Mouse (Mus musculus) neural tube, embryonic 15.5 days (tissue): ENCODE results near the gene Timm44. TPM values are rescaled to one million over a fixed set of nuclear protein-coding genes. Genes with fewer than 3 reads are reported as not detected.
A peak's percentile ranks its signal among the peaks of the same experiment; 100 is the strongest.

Experiments used
- ATAC-seq: fragments of 200-750 bp; cut with Nextera tagmentation; 2 replicates; pipeline ENCODE4 v1.8.0; 2017; ENCODE audit warnings: mild to moderate bottlenecking, moderate TSS enrichment, moderate library complexity; ENCODE audit not compliant: low FRiP score
- H3K27ac ChIP-seq: fragments of 300-500 bp; sonication (generic); replicated peaks from 2 replicates; pipeline ENCODE4 v1.5.1; 2015; ENCODE audit warnings: mild to moderate bottlenecking, inconsistent platforms
- H3K27me3 ChIP-seq: fragments of 300-500 bp; sonication (generic); replicated peaks from 2 replicates; pipeline ENCODE4 v1.6.1; 2015; ENCODE audit warnings: inconsistent platforms
- H3K36me3 ChIP-seq: fragments of 300-500 bp; sonication (generic); 2 replicates; pipeline ENCODE4 v1.6.1; 2015; ENCODE audit warnings: inconsistent platforms
- H3K4me1 ChIP-seq: fragments of 300-500 bp; sonication (generic); 2 replicates; pipeline ENCODE4 v1.6.1; 2015; ENCODE audit warnings: inconsistent platforms
- H3K4me2 ChIP-seq: fragments of 300-500 bp; sonication (generic); 2 replicates; pipeline ENCODE4 v1.6.1; 2015; ENCODE audit warnings: inconsistent platforms, mild to moderate bottlenecking, moderate library complexity
- H3K4me3 ChIP-seq: fragments of 300-500 bp; sonication (generic); replicated peaks from 2 replicates; pipeline ENCODE4 v1.5.1; 2015; ENCODE audit warnings: mild to moderate bottlenecking, inconsistent platforms
- H3K9ac ChIP-seq: fragments of 300-500 bp; sonication (generic); replicated peaks from 2 replicates; pipeline ENCODE4 v1.6.1; 2015; ENCODE audit warnings: mild to moderate bottlenecking, inconsistent platforms
- H3K9me3 ChIP-seq: fragments of 300-500 bp; sonication (generic); replicated peaks from 2 replicates; pipeline ENCODE4 v1.6.1; 2016; ENCODE audit warnings: inconsistent platforms
- WGBS: fragments of 180-500 bp; shearing (Covaris S2); methylation state at CpG from one replicate; pipeline ENCODE4 v1.1.7; 2015; ENCODE audit warnings: mixed read lengths; 5-methylcytosine and 5-hydroxymethylcytosine counted together
- polyA plus RNA-seq: library from polyadenylated mRNA; unstranded; fragments of >200 nt; fragmentation: Nextera tagmentation; extraction: Ambion mirVana; gene quantifications from 2 replicates; pipeline ENCODE4 v1.2.1, GENCODE M21; 2015

Timm44 gene
- polyA plus RNA-seq, result 44.2 and 48.5 TPM in 2 replicates

DNA sequence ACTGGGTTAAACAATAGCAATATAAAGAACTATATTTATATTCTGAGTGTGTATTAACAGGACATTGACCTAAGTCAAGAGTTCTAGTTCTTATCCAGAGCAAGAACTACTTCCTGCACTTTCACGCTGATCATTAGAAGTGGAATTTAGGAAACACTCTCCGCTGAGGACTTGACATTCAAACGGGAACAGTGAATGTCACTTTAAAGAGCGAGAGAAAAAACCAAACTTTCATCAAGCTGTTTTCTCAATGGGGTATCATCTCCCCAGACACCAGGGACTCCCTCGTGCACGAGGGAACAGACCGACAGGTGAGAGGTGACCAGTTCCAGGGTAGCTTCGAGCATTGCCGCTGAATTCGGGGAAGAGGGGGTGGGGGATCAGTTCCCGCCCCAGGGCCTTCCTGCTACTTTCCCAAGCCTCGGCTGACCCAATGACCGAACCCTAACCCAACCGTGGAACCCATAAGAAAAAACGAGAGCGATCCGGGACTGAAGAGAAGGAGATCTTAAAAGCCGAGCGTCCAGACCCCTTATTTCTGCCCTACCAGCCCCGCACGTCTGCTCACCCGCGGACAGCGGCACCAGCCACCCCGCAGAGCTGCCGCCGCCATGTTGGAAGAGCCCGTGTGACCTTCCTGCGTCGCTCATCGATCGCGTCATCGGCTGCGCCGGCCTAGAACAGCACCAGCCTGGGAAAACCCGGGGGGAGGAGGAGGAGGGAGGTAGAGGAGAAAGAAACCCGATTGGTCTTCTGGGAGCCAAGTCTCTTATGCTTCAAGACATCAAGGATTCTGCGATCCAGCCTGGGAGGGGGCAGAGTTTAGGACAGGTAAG is at the start of gene Timm44:
Gene Timm44, minus strand, starts transcription at position 639 of the 836 bp plus-strand sequence.
- under 1% methylated on average over 39 of the region's 39 CpGs for WGBS

DNA sequence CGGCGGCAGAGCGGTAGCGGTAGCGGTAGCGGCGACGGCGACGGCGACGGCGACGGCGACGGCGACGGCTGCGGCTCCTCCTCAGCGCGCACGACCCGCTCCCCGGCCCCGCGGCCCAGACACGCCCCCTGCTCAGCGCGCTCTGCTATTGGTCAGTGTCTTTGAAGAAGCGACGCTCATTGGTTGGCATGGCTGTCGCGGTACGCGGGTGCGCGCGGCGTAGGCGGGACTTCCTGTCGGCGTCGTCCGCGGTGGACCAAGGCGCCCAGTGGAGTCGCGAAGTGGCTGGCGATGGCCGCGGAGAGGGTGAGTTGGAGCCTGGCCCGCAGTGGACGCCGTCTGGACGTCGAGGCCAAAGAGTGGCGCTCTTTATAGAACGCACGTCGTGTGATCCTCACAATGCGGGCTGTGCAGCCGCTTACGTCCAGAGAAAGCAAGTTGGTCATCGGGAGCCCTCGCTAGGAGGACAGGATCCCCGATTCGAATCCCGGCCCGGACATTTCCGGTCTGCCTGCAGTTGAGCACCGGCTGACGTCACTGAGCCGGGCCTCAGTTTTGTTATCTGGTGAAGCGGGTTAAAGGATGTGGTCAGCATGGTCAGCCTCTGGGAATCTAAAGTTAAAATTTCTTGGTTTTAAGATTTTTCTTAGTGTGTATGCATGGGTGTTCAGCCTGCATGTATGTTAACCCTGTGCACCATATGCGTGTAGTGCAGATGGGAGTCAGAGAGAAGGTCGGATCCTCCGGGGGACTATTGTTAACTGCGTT is 49.5 kb upstream of the Timm44 start, which contains the start of the genes Ccl25 and Elavl1:
Gene Ccl25, plus strand, starts transcription at position 228 of the 768 bp plus-strand sequence.
Gene Elavl1, minus strand, starts transcription at position 431 of the 768 bp plus-strand sequence.
- H3K36me3 ChIP-seq, result peaks cover 40% of the 10 kb centered on the region
- H3K4me3 ChIP-seq, result peak within 1 kb of the TSS; percentile 71
- no peaks in the 10 kb centered on the region for H3K9me3 ChIP-seq
- peaks cover 53% of the 10 kb centered on the region for H3K4me1 ChIP-seq
- H3K9ac ChIP-seq, result peak within 1 kb of the TSS; percentile 82
- no peaks in the 10 kb centered on the region for H3K27me3 ChIP-seq
- under 1% methylated on average over 73 of the region's 78 CpGs for WGBS
- peak; percentile 99 for ATAC-seq
- H3K27ac ChIP-seq, result peak within 1 kb of the TSS; percentile 93
- H3K4me2 ChIP-seq, result peak within 1 kb of the TSS; percentile 92

More for the DNA sequence above, at the start of gene Timm44:
- Histone ChIP-seq H3K27ac (peak within 1 kb of the TSS; percentile 83), H3K36me3 (peaks cover 28% of the 10 kb centered on the region), H3K4me3 (peak within 1 kb of the TSS; percentile 67), H3K4me1 (peaks cover 14% of the 10 kb centered on the region), H3K9me3 (no peaks in the 10 kb centered on the region), H3K27me3 (no peaks in the 10 kb centered on the region), H3K4me2 (peak within 1 kb of the TSS; percentile 64), H3K9ac (peak within 1 kb of the TSS; percentile 65)
- peak; percentile 96 for ATAC-seq

DNA sequence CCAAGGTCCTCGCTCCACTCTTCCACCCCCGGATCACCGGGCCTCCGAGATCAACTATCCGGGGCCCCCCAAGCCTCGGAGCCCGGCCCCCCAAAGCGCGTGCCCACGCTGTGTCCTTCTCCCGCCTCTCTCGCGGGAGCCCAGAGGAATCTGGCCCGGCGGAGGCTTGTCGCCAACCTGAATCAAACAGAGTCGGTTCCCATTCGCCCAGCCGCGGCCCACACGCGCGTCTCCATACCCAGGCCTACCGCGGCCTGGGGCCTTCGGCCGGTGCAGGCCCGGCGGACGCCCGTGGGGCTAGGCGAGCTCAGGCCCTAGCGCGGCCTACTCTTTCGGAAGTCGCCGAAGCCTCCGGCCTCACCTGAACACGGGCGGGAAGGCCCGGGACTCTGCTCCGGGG is 48.8 kb upstream of the Timm44 start:
- WGBS, result under 1% methylated on average over 42 of the region's 42 CpGs
- Histone ChIP-seq H3K27ac (peak overlapping the region; percentile 93), H3K4me1 (peaks cover 53% of the 10 kb centered on the region), H3K27me3 (no peaks in the 10 kb centered on the region), H3K9ac (peak overlapping the region; percentile 82), H3K4me3 (peak overlapping the region; percentile 71), H3K36me3 (peaks cover 36% of the 10 kb centered on the region), H3K4me2 (peak overlapping the region; percentile 92), H3K9me3 (no peaks in the 10 kb centered on the region)
- ATAC-seq, result peak; percentile 69

DNA sequence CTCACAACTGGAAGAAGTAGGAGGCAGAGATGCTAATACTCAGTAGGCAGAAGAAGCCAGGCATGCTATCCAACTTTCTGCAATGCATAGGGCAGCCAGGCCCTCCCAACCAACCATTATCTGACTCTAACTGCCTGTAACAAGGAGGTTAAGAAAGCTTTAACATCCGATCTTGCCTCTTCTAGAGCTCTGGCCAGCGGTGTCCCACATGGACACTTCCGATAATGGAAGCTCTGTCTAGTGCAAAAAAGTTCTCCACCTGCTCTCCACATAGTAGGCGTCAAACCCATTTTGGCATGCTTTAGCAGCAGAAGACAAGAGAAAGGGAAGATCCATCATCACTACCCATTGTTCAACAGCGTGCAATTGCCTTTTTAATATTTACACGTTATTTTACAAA is 48.2 kb upstream of the Timm44 start:
- H3K9ac ChIP-seq, result peak overlapping the region; percentile 82
- H3K36me3 ChIP-seq, result peaks cover 30% of the 10 kb centered on the region
- H3K4me2 ChIP-seq, result peak overlapping the region; percentile 92
- H3K4me1 ChIP-seq, result peaks cover 57% of the 10 kb centered on the region
- H3K9me3 ChIP-seq, result no peaks in the 10 kb centered on the region
- ATAC-seq, result no peak
- no peaks in the 10 kb centered on the region for H3K27me3 ChIP-seq
- peak overlapping the region; percentile 71 for H3K4me3 ChIP-seq
- WGBS, result 2% methylated on average over 6 of the region's 6 CpGs
- H3K27ac ChIP-seq, result no peak overlapping the region; the same call in 1 of the 2 replicates

GRCm38 (mm10) chr8:4322470-4322869 is 46.8 kb upstream of the Timm44 start:
- no peak for ATAC-seq
- H3K4me2 ChIP-seq, result peak overlapping the region; percentile 92
- no peak overlapping the region for H3K9ac ChIP-seq
- H3K27ac ChIP-seq, result no peak overlapping the region; the same call in 1 of the 2 replicates
- H3K4me3 ChIP-seq, result peak overlapping the region; percentile 4; the same call in 1 of the 2 replicates
- no peaks in the 10 kb centered on the region for H3K27me3 ChIP-seq
- H3K4me1 ChIP-seq, result peaks cover 56% of the 10 kb centered on the region
- H3K9me3 ChIP-seq, result no peaks in the 10 kb centered on the region
- peaks cover 16% of the 10 kb centered on the region for H3K36me3 ChIP-seq
- 35% methylated on average over 2 of the region's 2 CpGs for WGBS

GRCm38 (mm10) chr8:4321031-4321430 is 45.3 kb upstream of the Timm44 start:
- Histone ChIP-seq H3K27ac (no peak overlapping the region), H3K9ac (no peak overlapping the region), H3K4me2 (no peak overlapping the region), H3K9me3 (no peaks in the 10 kb centered on the region), H3K36me3 (peaks cover 16% of the 10 kb centered on the region), H3K27me3 (no peaks in the 10 kb centered on the region), H3K4me3 (no peak overlapping the region), H3K4me1 (peaks cover 50% of the 10 kb centered on the region)
- ATAC-seq, result no peak
- WGBS, result 84% methylated on average over 2 of the region's 2 CpGs

- peaks cover 16% of the 10 kb centered on the region for H3K36me3 ChIP-seq
- no peak overlapping the region for H3K4me2 ChIP-seq
- no peaks in the 10 kb centered on the region for H3K9me3 ChIP-seq
- no peak overlapping the region for H3K27ac ChIP-seq
- no peaks in the 10 kb centered on the region for H3K27me3 ChIP-seq
- no peak overlapping the region for H3K9ac ChIP-seq
- H3K4me3 ChIP-seq, result no peak overlapping the region
- ATAC-seq, result no peak
- 100% methylated on average over 1 of the region's 1 CpGs for WGBS
- H3K4me1 ChIP-seq, result peaks cover 44% of the 10 kb centered on the region
Measured at GRCm38 (mm10) chr8:4320404-4320803, 44.7 kb upstream of the Timm44 start.

GRCm38 (mm10) chr8:4319573-4319872 is 43.8 kb upstream of the Timm44 start:
- Histone ChIP-seq H3K4me3 (no peak overlapping the region), H3K36me3 (peaks cover 16% of the 10 kb centered on the region), H3K27me3 (no peaks in the 10 kb centered on the region), H3K4me2 (no peak overlapping the region), H3K9ac (no peak overlapping the region), H3K4me1 (peaks cover 44% of the 10 kb centered on the region), H3K27ac (no peak overlapping the region), H3K9me3 (no peaks in the 10 kb centered on the region)
- ATAC-seq, result no peak
- WGBS, result 99% methylated on average over 11 of the region's 11 CpGs

- Histone ChIP-seq H3K4me2 (no peak overlapping the region), H3K36me3 (peaks cover 16% of the 10 kb centered on the region), H3K9me3 (no peaks in the 10 kb centered on the region), H3K27ac (no peak overlapping the region), H3K9ac (no peak overlapping the region), H3K27me3 (no peaks in the 10 kb centered on the region), H3K4me1 (peaks cover 43% of the 10 kb centered on the region), H3K4me3 (no peak overlapping the region)
- no peak for ATAC-seq
- 90% methylated on average over 2 of the region's 2 CpGs for WGBS
Measured at GRCm38 (mm10) chr8:4318796-4319572, 43.3 kb upstream of the Timm44 start.

DNA sequence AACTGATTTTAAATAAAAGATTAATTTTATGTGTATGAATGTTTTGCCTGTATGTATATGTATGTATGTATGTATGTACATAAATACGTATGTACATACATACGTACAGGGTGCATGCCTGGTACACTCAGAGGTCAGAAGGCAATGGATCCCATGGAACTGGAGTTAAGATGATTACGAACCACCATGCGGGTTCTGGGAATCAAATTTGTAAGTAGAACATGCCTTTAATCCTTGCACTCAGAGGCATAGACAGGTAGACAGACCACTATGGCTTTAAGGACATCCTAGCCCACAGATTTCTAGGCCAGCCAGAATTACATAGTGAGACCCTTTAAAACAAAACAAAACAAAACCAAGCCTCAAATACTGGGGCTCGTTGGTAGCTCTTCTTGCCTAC is 42.4 kb upstream of the Timm44 start:
- Histone ChIP-seq H3K4me3 (no peak overlapping the region), H3K27ac (no peak overlapping the region), H3K36me3 (peaks cover 16% of the 10 kb centered on the region), H3K4me2 (no peak overlapping the region), H3K4me1 (peaks cover 34% of the 10 kb centered on the region), H3K27me3 (no peaks in the 10 kb centered on the region), H3K9ac (no peak overlapping the region), H3K9me3 (no peaks in the 10 kb centered on the region)
- no peak for ATAC-seq
- 95% methylated on average over 5 of the region's 5 CpGs for WGBS

GRCm38 (mm10) chr8:4314852-4315251 is 39.1 kb upstream of the Timm44 start:
- Histone ChIP-seq H3K9ac (no peak overlapping the region), H3K4me3 (no peak overlapping the region), H3K9me3 (no peaks in the 10 kb centered on the region), H3K4me2 (no peak overlapping the region), H3K36me3 (peaks cover 23% of the 10 kb centered on the region), H3K4me1 (peaks cover 6% of the 10 kb centered on the region; the same call in 1 of the 2 replicates), H3K27ac (no peak overlapping the region), H3K27me3 (no peaks in the 10 kb centered on the region)
- ATAC-seq, result no peak
- WGBS, result 93% methylated on average over 3 of the region's 3 CpGs
